Mouse (Mus musculus): ENCODE results near the gene Arhgef3.

DNA sequence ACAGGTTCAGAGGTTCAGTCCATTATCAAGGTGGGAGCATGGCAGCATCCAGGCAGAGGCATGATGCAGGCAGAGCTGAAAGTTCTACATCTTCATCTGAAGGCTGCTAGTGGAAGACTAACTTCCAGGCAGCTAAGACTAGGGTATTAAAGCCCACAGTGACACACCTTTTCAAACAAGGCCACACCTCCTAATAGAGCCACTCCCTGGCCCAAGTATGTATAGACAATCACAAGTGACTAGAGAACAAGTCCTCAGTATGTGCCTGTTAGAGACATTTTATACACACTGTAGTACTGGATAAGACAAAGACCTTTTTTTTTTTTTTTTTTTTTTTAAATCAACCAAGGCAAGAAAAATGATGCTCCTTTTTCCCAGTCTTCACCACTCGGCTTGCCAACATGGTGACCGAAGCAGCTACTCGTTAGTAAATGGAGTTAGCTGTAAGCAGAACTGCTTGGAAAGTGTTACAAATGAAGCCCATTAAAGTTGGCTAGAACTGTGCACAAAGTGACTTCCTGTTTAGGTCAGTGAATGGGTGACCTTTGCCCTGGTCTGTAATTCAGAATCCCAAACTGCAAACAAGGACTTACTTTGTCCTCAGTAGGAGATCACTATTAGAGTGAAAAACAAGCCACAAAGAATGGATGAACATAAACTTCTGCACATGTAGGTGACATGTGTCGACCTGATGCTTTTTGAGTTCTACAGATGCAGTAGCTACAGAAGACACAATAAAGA lies 229.7 kb downstream of the Arhgef3 start:
- TF ChIP-seq CTCF (conservative IDR thresholded peaks at IDR 0.05; ENCODE audit: insufficient read depth, insufficient read length, low read depth, low read length) = no peak
- no peak for TF ChIP-seq POLR2A (IDR thresholded peaks at IDR 0.05; ENCODE audit: low read depth, low read length)
